Mouse (Mus musculus) urinary bladder, adult 2 months (tissue): ENCODE results near the gene Alg5. TPM values are rescaled to one million over a fixed set of nuclear protein-coding genes. Genes with fewer than 3 reads are reported as not detected.
"Not testable (repeated sequence)": the region's sequence is repeated elsewhere in the genome, so short reads cannot be mapped to it uniquely, and the experiment has no call there.

Source experiments
- DNase-seq: peaks from one replicate; pipeline ENCODE4 v3.0.0; 2022; ENCODE audit warnings: low spot score
- polyA plus RNA-seq: library from polyadenylated mRNA; depleted of rRNA; stranded (reverse); fragments of >200 nt; gene quantifications from 2 replicates; pipeline ENCODE4 v1.2.3, GENCODE M21; 2012; rRNA removed

The Alg5 gene
- polyA plus RNA-seq: 33.8 and 41.4 TPM in 2 replicates

DNA sequence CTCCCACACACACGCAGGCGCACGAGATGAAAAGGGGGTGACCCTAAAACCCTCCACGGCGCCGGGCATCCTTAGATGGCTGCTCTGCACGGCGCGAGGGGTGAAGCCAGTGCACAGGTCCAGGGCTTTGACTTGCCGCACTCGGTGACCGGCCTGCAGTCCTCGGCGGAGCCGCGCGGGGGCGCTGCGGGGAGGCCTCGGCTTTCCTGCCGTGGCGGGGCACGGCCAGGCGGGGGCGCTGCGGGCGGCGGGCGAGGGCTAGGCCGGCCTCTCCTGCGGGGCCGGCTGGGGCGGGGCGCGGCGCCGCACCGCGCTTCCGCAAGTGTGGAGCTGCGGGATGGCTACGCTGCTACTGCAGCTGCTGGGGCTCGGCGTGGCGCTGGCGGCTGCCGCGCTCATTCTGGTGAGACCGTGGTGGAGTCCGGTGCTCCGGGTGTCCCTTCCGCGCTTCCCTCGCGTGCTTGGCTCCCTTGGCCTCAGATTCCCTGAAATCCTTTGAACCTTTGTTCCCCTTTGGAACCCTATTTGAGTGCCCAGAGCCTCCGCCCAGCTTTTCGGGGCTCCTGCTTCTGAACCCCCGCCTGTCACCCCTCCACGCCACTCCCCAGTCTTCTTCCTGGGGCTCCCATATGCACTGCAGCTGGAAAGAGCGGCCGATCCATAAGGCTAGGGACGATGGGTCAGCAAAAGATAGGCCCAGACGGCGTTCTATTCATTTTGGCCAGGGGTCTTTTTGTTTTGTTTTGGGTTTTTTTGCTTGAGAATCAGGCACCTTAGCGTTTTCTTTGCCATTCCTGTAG, at the start of gene Alg5, which contains the start of gene Exosc8:
Alg5 (plus strand) TSS at position 293 of the 800 bp plus-strand sequence.
Exosc8 (minus strand) TSS at position 147 of the 800 bp plus-strand sequence.
- peak; percentile 100 for DNase-seq

DNA sequence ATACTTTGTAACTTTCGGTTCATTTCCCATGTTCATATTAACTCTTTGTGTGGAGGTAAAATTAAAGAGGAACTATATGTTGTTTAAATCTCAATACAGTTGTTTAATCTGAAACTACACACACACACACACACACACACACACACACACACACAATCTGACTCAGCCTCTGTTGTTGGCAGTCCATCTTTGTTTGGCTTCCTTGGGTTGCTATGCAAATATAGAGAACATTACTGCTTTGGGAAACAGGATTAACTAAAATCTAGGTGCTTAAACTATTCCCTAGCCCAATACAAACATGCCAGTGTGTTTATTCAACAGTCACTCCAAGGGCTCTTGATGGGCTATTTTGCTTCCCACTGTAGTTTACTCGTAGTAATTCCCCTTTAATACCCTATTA, 48.1 kb upstream of the Alg5 start:
- DNase-seq: no peak

DNA sequence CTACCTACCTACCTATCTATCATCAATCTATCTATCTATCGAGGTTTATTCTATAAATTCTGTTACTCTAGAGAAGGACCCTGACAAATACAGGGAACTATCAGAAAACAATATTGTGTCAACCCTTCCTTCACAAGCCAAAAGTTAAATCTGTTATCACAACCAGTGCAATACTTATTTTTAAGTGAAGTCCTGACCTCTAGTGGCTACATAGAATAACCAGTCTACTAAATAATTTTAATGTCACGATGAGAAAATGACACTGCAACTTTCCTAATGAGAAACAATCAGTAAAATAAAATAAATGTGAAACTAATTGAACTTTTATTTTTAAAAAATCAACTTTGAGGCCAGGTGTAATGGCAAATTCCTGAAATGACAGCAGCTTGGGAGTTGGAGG, 46.2 kb upstream of the Alg5 start:
- DNase-seq: no peak

DNA sequence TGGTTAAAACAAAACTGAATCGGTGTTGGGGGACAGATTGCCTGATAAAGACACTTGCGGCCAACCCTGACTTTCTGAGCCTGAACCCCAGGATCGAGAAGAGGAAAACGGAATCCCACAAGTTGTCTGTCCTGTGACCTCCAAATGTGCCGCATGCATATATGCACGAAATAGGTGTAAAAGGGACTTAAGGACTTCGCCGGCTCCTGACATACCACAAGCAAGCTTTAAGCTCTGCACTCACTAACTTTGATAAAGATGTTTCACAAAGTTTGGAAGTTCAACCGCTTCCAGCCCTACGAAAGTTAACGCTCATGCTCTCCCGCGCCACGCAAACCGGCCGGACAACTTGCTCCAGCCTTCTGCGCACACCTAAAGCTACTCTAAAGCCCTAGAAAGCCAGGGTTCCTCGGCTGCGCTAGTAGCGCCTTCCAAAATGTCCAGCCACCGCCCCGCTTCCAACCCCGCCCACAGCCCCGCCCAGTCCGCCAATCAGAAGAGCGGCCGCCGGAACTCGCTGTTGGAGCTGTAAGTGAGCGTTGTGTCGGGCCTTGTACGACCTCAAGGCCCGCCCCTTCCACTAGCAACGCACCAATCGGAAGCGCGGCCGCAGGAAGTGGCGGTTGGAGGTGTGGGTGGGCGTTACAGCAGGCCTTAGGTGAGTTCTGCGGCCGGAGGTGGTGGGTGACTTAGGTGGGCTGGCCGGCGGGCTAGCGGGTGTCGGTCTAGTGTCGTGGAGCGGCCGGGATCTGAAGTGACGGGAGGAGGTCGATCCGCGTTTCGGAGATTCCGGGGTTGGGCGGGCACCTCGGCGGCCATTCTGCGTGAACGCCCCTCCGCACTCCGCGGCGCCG, 42.9 kb upstream of the Alg5 start, which contains the start of gene Supt20:
Supt20 (plus strand) TSS at position 606 of the 854 bp plus-strand sequence.
- peak; percentile 76 for DNase-seq

DNA sequence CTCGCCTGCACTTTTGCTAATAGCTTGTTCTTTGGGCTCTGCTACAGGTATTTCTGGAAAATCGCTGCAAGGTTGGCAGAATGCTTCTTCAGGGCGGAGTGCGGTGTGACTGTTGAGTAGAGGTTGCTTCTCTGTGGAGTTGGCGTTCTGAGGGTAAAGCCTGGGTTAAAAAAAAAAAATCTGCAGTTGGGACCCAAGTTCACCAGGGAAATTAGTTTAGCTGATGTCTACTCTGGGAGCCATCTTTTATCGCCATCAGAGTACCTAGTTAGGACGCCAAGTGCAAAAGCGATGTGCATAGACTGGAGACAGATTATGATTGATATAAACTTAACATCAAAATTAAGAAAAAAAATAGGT, 42.3 kb upstream of the Alg5 start:
- DNase-seq: no peak

DNA sequence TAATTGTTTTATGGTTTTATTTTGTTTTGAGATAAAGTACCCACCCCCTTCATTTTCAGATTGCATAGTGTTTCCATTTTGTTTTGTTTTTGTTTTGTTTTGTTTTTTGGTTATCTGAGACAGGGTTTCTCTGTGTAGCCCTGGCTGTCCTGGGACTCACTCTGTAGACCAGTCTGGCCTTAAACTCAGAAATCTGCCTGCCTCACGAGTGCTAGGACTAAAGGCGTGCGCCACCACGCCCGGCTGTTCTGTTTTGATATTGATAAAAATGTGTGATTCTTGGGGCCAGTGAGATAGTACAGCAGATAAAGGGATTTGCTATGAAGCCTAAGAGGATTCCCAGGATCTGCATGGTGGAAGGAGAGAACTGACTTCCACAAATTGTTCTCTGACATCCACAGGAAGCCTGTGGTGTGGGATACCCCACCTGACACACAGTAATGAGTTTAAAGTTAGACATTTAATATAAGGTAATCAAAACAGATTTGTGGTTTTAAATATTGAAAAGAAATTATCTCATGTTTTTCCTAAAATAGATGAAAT, 35.5 kb upstream of the Alg5 start:
- DNase-seq: no peak

DNA sequence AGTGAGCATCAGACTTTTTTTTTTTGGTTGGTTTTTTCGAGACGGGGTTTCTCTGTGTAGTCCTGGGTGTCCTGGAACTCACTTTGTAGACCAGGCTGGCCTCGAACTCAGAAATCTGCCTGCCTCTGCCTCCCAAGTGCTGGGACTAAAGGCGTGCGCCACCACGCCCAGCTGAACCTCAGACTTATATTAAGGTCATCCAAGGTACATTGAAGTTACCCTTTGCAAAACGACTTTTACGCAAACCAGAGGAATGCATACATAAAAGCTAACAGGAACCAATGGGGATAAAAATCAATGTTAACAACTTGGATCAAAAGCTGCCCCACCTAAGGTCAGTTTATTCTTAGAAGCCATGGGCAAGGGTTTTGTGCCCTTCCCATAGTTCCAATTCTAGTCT, 31.2 kb upstream of the Alg5 start:
- not testable (repeated sequence) for DNase-seq

DNA sequence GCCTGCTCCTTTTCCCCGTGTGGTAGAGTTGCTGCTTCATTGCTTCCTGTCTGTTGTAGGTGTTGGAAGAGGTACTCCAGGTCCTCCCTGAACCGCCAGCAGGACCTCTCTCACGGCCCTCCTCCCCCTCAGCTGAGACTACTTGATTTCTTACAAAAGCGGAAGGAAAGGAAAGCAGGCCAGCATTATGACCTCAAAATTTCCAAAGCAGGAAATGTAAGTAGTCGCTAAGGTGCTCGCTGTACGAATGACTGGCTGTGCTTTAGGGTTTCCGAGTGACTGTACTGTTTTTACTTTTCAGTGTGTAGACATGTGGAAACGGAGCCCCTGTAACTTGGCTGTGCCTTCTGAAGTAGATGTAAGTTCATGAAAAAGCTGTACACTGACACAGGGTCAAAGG, 26.4 kb upstream of the Alg5 start:
- no peak for DNase-seq

DNA sequence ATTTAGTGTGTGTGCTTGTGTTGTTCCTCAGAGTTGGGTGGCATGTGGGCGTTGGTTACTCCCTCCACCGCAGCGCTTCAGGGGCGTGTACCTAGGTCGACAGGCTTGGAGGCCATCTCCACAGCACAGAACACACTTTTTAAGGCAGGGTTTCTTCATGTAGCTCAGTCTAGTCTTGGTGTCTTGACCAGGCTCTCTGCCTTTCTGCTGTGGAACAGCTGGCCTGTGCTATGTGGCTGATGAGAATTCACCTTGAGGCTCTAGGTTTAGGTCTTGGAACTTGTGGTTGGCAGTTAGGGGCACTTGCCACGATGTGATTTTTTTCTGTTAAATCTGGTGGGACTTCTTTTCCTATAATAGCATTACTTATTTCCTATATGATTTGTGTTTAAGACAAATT, 21.1 kb upstream of the Alg5 start, which contains the start of gene Gm21958:
Gm21958 (minus strand) TSS at position 101 of the 400 bp plus-strand sequence.
- no peak for DNase-seq

DNA sequence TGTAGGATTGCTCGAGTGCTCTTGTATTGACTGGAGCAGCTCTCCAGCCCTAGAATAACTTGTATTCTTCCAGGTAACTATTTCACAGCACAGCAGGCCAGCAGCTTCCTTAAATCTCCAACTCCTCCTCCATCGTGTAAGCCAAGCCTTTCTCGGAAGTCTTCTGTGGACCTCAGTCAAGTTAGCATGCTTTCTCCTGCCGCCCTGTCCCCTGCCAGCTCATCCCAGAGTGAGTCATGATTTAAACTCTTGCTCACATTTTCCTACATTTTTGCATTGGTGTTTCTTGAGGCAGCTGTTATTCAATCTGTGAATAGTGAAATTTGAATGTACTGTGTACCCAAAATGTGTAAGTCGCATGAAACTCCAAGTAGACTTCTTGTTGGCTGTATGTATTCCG, 19.9 kb upstream of the Alg5 start:
- DNase-seq: no peak

DNA sequence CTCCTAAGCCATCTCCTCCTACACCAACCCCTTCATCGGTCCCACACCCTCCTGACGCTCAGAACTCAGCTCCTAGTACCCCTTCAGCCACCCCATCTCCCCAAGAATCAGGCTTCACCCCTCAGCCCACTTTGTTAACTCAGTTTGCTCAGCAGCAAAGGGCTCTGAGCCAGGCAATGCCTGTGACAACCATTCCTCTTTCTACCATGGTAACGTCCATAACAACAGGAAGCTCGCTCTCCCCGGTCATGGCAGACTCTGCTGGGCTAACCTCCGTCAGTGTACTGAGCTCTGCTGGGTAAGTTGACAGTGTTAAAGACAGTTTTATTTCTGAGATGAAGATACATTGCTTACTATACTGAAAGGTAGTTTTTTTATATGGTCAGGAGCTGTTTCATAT, 18.0 kb upstream of the Alg5 start:
- DNase-seq: no peak

DNA sequence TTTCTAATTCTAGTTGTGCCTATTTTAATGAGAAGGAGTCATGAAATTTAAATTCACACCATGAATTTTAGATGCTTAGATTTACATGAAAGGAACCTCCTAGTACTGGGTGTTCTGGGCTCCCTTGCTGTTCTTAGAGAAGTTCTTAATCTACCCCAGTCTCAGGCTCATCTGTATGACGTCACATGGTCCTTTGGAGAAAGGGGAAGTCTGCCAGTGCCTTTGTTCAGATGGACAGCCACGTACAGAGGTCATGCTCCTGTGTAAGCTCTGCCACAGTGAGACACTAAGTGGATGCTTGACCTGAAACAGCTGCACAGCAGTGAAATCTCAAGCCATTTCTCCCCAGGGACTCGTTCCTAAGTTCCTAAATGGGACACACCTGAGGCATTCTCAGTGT, 16.4 kb upstream of the Alg5 start:
- DNase-seq: no peak

DNA sequence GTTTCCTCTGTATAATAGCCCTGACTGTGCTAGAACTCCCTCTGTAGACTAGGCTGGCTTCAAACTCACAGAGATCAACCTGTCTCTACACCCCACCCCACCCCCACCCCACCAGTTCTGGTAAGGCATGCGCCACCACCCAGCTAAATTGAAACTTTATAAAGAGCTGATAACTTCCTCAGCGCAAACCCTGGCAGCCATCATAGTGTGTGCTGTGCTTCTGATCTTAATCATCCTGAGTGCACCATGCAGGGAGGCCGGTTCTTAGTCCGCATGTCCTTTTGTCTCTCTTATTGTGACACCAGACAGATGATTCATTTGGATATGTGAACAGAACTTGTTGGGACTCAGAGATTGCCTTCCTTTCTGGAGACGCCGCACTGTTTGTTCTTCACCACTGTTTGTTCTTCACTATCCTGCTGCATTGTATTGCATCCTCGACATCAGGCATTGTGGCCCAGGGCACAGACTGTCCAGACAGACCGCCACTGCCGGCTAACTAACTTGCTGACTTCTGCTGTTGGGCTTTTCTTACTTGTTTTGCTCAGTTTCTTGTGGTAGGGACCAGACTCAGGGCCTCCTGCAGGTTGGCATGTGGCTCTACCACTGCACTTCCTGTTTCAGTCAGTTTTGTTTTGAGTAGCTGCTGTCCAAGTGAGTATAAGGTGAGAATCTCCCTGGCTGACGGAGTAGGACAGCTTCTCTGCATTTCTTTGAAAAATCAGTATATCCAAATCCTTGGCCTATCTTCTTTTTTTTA, 11.4 kb upstream of the Alg5 start:
- no peak for DNase-seq

DNA sequence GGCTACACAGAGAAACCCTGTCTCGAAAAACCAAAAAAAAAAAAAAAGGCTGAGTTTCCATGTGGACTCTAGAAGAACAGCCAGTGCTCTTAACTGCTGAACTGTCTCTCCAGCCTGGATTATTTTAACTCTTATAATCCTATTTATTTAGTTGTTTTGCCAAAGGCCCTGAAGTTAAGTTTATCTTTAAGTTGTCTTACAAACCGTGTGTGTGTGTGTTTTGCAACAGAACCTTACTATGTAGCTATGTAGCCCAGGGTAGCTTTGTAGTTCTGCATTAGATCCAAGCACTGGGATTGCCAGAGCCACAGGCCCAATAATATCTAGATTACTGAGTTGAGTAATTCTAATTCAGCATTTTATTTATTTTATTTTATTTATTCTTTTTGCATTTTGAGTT, 10.0 kb upstream of the Alg5 start:
- DNase-seq: no peak

DNA sequence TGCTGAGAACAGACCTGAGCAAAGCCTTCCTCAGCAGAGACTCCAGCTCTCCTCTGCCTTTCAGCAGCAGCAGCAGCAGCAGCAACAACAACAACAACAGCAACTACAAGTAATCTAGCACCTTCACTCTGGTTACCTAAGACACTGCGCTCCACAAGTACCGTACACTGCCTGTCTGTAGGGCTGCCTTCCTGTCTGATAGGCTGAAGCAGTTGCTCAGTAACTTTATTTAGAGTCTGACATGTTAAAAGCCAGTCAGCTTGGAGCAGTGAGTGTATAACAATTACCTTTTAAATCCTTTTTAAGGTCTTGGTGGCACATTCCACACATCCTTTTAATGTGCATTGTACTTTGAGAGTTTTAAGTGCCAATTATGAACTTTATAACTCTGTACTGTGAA, 7.8 kb upstream of the Alg5 start:
- DNase-seq: no peak

DNA sequence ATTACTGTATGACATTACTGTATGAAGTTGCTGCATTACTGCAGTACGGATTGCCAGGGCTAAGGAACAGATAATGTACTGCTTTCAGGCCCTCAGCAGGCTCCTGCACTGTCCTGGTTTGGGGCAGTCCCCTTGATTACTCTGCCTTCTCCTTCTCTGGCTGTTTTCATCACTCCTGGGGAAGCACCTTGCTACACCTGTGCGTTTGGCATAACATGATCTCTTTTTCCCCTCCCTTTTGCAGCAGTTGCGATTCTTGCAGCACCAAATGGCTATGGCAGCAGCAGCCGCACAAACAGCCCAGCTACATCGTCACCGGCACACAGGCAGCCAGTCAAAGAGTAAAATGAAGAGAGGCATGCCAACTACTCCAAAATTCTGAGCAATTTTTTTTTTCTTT, 7.2 kb upstream of the Alg5 start:
- no peak for DNase-seq

DNA sequence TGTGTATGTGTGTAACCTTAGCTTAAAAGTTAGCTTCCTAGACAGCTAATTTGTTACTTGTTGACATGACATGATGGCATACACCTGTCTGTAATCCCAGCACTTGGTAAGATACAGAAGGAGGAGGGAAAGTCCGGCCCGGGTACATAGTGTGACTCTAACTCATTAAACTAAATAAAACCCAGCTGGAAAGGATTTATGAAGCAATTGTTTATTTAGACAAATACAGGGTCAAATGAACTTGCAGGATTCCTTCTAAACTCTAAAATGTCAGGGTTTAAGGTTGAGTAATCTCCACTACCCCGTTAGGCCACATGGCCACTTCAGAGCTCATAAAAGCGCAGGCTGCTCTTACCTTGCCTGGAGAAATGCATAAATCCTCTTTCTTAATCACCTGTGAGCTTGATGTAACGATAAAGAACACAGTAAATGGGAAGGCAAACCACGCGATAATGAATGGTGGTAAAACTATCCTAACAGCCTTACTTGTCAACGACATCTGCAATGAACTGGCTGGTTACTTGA, 3.7 kb upstream of the Alg5 start:
- DNase-seq: no peak

DNA sequence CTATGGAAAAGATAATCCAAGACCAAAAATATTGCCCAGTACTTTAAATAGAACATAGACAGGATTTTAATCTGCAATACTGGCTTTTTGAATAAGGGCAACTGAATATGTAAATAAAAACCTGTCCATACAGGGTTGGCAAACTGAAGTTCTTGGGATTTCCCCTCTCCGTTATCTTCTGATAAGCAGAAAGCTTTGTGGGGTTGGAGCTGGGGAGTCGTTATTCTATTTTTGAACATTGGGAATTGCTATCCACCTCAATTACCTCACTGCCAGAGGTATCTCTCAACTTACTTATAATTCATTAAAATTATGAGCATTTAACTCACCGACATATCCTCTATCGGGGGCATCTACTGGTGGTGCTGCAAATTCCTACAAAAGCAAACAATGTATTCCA, 3.0 kb upstream of the Alg5 start:
- DNase-seq: no peak

DNA sequence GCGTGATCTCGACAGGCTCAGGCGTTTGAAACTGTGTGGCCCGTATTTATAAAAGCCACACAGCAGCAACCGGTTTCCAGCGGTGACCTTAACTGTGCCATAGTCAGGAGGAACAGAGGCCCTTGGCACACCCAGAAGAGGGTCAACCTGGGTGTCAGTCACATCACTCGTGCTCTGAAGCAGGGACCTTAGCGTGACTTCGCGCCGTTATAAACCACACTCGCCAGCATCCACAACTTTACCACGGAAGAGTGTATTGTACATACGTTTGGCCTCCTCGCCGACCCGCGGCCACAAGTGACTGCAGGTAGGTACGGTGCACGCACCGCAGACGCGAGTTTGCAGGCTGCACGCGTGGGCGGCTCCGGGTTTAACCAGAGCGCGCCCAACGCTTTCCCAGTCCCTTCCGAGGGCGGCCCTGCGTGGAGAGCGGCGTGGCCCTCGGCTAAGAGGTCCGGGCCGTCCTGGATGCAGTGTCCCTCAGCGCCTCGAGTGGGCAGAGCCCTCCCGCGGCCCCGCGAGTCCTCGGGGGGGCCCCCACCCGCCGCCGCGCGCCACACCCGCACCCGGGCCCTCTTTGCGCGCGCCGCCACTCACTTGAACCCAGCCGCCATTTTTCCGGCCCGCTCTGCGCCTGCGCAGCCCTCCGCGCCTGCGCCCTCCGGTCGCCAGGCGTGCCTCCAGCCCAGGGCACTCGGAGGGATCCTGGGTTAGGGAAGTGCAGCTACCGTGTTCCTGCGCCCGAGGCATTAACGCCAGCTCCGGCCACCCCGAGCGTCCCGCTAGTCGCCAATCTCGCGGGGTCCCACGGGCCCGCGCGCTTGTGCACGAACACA, 710 bp upstream of the Alg5 start:
- peak; percentile 89 for DNase-seq

DNA sequence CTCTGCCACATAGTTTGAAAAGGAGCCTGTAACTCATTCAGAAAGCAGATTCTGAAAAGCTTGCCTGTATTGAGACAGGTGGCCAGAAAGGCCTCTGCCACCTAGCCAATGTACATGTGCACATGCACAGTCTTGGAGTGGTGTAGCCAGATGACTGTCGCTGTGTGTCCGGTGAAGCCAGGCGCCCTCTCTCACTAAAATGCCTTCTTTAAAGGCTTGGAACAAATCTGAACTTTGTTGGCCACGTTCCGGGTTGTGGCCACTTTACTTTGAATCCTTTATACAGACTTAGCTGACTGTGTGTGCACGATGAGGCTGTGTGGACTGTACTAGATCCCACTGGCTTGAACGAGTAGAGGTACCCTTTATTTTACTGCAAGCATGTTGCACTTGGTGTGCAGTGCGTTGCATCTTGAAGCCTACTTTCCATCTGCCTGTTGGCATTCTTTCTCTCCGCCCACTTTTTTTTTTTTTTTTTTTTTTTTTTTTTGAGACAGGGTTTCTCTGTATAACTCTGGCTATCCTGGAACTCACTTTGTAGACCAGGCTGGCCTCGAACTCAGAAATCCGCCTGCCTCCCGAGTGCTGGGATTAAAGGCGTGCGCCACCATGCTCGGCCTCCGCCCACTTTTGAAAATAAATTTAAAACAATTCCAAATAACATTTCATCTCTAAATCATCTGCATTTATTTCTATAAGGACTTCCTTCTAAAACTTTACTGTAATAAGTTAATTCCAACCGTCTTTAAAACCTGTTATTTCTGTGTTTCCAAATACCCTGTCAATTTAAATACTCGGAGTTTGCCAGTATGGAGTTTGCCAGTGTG, 975 bp downstream of the Alg5 start:
- DNase-seq: no peak
